Mouse (Mus musculus) lung, postnatal 25 days (tissue): ENCODE measurements around the gene Vcp.

Experiments used
- DNase-seq: peaks from one replicate; pipeline ENCODE4 v3.0.0; 2022; ENCODE audit warnings: low spot score

Gene Vcp

GRCm38 (mm10) chr4:43000141-43000986, at the start of gene Vcp:
Vcp (minus strand) TSS chr4:43000507.
- DNase-seq: peak; percentile 99

GRCm38 (mm10) chr4:43047231-43047630, 46.9 kb upstream of the Vcp start:
- DNase-seq: peak; percentile 91

- no peak for DNase-seq
These were observed 46.3 kb upstream of the Vcp start for GRCm38 (mm10) chr4:43046607-43047006.

GRCm38 (mm10) chr4:43045659-43046302, 45.5 kb upstream of the Vcp start, which contains the start of gene Fam214b:
Fam214b (minus strand) TSS chr4:43046220.
- peak; percentile 100 for DNase-seq

GRCm38 (mm10) chr4:43045285-43045658, 45.0 kb upstream of the Vcp start:
- DNase-seq: no peak

GRCm38 (mm10) chr4:43044673-43045072, 44.4 kb upstream of the Vcp start:
- DNase-seq: peak; percentile 78

- DNase-seq: peak; percentile 87
These were observed 43.5 kb upstream of the Vcp start for GRCm38 (mm10) chr4:43043644-43044357.

GRCm38 (mm10) chr4:43040881-43041547, 40.7 kb upstream of the Vcp start:
- DNase-seq: no peak

GRCm38 (mm10) chr4:43040114-43040572, 39.8 kb upstream of the Vcp start:
- DNase-seq: peak; percentile 98

- DNase-seq: no peak
These were observed 39.3 kb upstream of the Vcp start for GRCm38 (mm10) chr4:43039609-43040008.

- DNase-seq: peak; percentile 27
These were observed 38.5 kb upstream of the Vcp start for GRCm38 (mm10) chr4:43038567-43039495.

- DNase-seq: no peak
These were observed 37.7 kb upstream of the Vcp start for GRCm38 (mm10) chr4:43037860-43038566.

GRCm38 (mm10) chr4:43036356-43036755, 36.0 kb upstream of the Vcp start:
- DNase-seq: no peak

- no peak for DNase-seq
These were observed 35.5 kb upstream of the Vcp start for GRCm38 (mm10) chr4:43035851-43036250.

- DNase-seq: no peak
These were observed 33.2 kb upstream of the Vcp start for GRCm38 (mm10) chr4:43033481-43033880.

- no peak for DNase-seq
These were observed 32.2 kb upstream of the Vcp start for GRCm38 (mm10) chr4:43032501-43032900.

GRCm38 (mm10) chr4:43031237-43031995, 31.1 kb upstream of the Vcp start, which contains the start of gene Stoml2:
Stoml2 (minus strand) TSS chr4:43031710.
- DNase-seq: peak; percentile 94

GRCm38 (mm10) chr4:43030780-43031230, 30.5 kb upstream of the Vcp start:
- no peak for DNase-seq

- DNase-seq: no peak
These were observed 30.0 kb upstream of the Vcp start for GRCm38 (mm10) chr4:43030352-43030751.
